Mouse (Mus musculus) liver (tissue): ENCODE data around the gene Gramd4.
"Not testable (repeated sequence)": the region's sequence is repeated elsewhere in the genome, so short reads cannot be mapped to it uniquely, and the experiment has no call there.

Experiments used
- DNase-seq: peaks from one replicate; pipeline ENCODE4 v3.0.0-alpha.2; 2020; ENCODE audit warnings: mixed read lengths

Gramd4 gene

DNA sequence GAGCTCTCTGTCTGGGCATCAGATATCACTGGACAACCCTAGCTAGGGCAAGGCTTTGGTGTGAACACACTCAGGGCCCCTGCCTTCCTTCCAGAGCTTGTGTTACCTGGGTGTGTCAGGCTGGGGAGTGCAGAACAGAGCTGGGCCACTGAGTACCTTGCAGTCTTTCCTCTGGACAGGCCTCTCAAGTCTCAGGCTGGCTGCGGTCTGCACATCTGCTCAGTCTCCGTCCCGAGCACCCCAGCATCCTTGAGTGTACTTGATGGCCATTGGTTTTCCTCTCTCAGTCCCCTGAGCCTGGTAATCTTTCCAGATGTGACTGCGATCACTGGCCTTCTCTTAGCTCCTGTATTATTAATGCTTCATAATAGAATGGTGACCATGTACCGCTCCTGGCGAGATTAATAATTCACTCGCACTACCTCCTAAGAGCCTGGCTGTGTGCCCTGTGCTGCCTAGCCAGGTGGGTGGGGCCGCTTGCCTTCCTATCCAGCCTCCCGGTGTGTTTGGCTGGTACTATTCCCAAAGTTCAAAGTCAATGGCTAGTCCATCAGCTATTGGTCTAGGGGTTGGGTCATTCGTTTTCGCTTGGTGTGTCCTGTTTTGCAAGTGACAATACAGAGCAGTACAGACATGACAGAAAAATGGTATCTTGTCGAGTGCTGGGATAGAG lies 34.6 kb downstream of the Gramd4 start:
- no peak for DNase-seq

DNA sequence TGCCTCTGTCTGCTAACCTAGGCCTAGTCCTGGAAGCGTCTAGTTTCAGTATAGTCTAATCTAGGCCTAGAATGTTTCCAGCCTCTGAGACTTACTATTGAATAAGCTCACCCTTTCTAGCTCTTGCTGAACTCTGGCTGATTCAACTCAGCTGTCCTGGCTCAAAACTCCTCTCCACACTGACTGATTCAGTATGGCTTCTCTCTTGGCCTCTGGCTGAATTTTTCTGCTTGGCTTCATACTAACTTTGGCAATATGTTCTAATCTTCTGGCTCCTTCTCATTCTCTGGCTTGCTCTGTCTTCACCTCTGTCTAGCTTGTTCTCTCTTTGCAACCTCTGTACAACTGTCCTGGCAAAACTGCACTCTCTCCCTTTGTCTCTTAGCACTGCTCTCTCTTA lies 35.7 kb downstream of the Gramd4 start:
- no peak for DNase-seq

DNA sequence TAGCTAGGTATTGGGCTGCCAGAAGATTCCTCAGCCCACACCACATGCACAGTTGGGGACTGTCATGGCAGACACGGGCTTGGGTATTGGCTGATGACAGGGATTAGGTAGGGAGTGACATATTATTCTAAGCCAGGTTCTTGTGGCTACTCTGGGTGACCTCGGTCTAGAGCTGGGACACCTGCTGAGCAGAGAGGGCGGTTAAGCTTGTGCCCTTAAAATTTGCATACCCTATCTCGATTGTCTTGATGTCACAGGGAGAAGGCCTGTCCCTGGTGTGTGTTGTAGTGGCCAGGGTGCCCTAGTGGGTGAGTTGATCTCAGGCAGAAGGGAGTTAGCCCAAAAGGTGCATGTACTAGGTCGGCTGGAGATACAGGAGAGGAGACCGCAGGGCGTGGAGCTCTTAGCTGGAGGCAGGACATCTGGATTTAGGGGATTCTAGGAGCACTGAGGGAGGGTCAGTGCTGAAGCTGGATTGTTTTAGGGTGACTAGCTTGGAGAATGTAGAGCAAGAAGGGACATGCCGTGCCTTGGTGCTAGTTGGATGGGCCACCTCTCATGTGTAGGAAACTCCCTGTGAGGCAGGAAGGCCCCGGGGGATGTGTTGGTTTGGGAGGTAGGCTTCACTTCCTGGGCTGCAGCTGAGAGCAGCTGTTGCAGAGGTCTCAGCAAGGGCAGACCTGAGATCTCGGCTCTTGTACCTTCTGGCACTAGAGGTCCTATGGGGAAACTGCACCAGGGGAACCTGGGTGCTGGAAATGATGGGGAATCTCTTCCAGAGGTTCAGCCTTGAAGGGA lies 37.0 kb downstream of the Gramd4 start:
- no peak for DNase-seq

DNA sequence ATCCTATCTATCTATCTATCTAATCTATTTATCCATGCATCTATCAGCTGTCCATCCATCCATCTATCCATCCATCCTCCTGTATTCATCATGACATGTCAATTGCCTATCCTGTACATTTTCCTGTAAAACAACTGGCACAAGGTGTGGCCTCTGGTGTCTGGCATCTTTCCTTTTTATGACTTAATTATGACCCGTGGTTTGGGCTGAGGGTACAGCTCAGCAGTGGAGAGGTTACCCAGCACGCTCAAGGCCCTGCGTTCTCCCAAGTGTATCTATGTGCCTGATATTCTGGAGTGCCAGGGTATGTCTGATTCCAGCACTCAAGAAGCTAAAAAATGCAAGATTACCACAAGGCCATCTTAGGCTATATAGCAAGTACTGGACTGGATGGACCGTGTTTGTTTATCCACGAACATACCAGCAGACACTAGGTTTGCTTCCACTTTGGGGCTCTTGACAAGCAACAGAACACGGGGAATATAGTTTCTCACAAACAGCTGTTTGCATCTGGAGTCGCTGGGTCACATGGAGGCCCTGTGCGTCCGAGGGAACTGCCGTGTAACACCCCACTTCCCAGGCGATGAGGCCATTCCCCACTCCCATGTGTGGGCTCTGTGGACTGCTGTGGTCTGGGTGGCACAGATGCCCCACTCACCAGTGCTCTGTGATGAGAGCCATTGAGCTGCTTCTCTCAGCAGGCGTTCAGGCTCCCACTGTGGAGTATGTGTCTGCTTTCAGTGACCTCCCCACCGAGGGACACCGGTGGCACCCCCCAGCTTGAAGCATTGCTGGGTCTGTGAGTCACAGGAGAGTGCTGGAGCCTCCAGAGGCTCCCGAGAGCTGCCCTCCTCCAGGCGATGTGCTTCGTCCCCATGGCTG lies 38.5 kb downstream of the Gramd4 start:
- DNase-seq = no peak

GRCm38 (mm10) chr15:86096604-86097020 lies 39.1 kb downstream of the Gramd4 start:
- not testable (repeated sequence) for DNase-seq

DNA sequence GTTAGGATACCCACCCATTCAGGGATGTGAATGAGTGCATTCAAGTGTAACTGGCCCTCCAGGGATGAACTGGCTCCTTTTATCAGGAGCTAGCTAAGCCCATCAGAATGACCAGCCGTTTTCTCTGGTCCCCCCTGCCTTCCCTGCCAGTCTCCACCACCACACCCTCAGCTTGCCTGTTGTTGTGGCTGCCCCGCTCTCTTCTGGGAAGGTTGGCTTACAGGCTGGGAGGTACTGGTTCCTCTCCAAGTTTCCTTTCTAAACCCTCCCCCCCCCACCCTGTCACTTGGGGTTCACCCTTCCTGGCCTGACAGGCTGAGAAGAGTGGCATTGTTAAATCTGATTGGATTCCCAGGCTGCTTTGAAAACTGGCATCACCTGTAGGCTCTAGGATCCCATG lies 40.4 kb downstream of the Gramd4 start:
- no peak for DNase-seq

DNA sequence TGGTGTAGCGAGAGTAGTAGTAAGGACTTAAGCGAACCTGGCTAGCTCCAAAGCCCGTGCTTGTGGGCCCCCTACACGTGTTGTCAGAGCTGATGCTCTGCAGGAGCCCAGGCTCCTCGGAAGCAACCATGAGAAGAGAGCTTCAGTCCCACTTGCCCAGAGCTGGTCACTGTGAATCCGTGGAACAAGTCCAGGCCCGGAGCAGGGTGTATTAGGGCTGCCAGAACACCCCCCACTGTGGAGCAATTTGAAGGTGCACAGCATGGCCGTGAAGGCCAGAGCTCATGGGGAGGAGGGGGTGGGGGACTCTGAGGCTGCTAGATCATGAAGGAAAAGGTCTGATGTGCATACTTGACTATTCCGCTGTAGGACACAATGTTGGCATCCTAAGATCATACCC lies 44.1 kb downstream of the Gramd4 start:
- DNase-seq = no peak

DNA sequence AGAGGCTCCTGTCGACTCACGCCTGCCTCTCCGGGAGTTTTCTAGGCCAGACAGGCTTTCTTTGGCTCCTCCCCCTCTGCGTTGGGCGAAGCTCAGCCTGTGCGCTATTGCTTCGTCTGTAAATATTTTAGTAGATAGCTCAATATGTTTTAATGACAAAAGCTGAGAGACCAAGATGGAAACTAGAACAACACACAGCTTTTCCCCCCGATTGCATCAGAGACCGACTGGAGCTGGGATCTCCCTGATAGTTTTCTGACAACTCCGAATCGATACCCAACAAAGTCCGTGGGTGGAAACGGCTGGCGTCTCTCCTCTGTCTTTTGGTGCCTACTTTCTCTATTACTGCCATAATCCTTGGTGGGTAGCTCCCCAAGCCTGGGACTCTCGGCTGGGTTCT lies 44.8 kb downstream of the Gramd4 start:
- no peak for DNase-seq

- DNase-seq = peak; percentile 72
These were observed 47.2 kb downstream of the Gramd4 start for GRCm38 (mm10) chr15:86104401-86105344.

DNA sequence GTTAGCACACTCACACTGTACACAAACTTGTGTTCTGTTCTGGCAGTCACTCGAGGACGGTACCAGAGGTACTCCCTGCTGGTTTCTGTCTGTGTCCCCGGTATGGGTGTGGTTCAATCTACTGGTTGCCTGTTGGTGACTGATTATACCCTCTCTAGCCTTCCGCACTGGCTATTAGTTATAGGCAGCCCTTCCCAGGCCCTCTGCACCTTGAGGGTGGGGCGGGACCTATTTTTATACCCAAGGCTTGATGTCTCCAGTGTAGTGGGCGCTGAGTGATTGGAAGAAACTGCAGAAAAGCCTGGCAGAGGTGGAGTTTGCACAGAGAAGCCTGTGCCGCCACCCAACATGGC lies 47.8 kb downstream of the Gramd4 start:
- DNase-seq = peak; percentile 91

DNA sequence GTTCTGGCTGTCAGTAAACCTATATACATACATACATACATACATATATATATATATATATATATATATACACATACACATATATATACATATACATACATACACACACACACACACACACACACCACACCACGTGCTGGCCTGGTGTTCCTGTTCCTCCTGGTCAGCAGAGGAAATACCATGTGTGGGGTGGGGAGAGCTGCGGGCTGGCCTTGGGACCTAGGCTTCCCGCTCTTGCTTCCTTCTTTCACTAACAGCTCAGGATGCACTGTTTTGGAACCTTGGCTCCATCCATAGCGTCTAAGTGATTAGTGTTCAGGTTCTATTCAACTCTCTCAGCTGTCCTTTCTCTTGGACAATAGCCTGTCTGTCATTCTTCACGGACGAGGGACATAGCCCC lies 48.3 kb downstream of the Gramd4 start:
- DNase-seq = no peak

- DNase-seq = peak; percentile 80
These were observed 50.5 kb downstream of the Gramd4 start for GRCm38 (mm10) chr15:86107831-86108471.

DNA sequence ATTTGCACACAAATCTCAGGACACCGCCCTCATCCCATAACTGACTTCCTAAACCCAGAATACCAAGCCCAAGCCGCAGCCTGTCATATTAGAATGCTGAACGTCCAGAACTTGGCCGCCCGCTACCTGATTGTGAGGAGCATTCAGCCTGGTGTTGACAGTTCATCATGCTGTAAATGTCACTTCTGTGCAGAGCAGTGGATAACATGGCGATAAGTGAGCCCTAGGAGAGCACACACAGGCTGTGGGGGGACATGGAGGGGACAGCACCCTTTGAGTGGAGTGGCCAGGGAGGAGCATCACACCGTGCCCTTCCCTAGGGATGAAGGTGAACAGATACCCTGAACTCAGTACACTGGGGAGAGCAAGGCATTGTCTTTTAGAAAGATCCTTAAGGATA lies 51.8 kb downstream of the Gramd4 start:
- no peak for DNase-seq

GRCm38 (mm10) chr15:86109650-86110211 lies 52.2 kb downstream of the Gramd4 start:
- DNase-seq = no peak

GRCm38 (mm10) chr15:86110361-86111103 lies 53.0 kb downstream of the Gramd4 start:
- no peak for DNase-seq

GRCm38 (mm10) chr15:86112707-86113341 lies 55.3 kb downstream of the Gramd4 start:
- no peak for DNase-seq

DNA sequence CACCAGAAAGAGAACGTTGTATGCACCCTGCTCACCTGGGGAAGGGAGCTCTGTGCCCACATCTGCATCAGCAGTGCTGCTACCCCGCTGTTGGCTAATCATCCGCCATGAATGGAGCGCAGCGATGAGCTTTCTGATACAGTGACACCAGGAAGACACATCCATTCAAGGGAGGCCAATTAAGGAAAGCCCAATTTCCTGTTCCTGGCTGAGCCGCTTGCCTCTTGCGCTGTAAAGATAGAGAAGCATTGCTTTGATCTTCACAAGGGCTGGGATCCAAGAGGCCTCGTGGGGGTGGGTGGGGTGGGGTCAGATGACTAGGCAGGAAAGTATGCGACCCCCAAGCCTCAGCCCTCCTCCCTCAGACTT lies 55.8 kb downstream of the Gramd4 start:
- peak; percentile 43 for DNase-seq

- no peak for DNase-seq
These were observed 58.9 kb downstream of the Gramd4 start for GRCm38 (mm10) chr15:86116421-86116820.

GRCm38 (mm10) chr15:86117115-86118100 lies 59.9 kb downstream of the Gramd4 start:
- DNase-seq = no peak
